Mouse (Mus musculus): ENCODE data around the gene Blm. TPM values are rescaled to one million over a fixed set of nuclear protein-coding genes. Genes with fewer than 3 reads are reported as not detected.

Gene Blm
- polyA plus RNA-seq, 1 experiment from 2014 or later: 6.8 TPM

- Histone ChIP-seq H3K4me1 (ENCODE audit: control insufficient read depth, insufficient read depth, low read length) (no peaks in the 10 kb centered on the region), H3K9me3 (replicated peaks; ENCODE audit: control insufficient read depth, low read length, poor library complexity, severe bottlenecking) (no peaks in the 10 kb centered on the region), H3K4me2 (ENCODE audit: low read length) (no peak overlapping the region), H3K4me3 (ENCODE audit: low read depth, low read length) (no peak overlapping the region), H3K27me3 (ENCODE audit: control insufficient read depth, insufficient read depth, low read depth, low read length) (no peaks in the 10 kb centered on the region), H3K27ac (ENCODE audit: low read length) (no peak overlapping the region), H3K9ac (ENCODE audit: low read depth, low read length) (no peak overlapping the region), H3K36me3 (ENCODE audit: control insufficient read depth, insufficient read depth, low read length) (no peaks in the 10 kb centered on the region)
- no peak for ATAC-seq
- WGBS: 81% methylated on average over 4 of the region's 4 CpGs
These were observed 84.6 kb downstream of the Blm start for GRCm38 (mm10) chr7:80450354-80450753.

DNA sequence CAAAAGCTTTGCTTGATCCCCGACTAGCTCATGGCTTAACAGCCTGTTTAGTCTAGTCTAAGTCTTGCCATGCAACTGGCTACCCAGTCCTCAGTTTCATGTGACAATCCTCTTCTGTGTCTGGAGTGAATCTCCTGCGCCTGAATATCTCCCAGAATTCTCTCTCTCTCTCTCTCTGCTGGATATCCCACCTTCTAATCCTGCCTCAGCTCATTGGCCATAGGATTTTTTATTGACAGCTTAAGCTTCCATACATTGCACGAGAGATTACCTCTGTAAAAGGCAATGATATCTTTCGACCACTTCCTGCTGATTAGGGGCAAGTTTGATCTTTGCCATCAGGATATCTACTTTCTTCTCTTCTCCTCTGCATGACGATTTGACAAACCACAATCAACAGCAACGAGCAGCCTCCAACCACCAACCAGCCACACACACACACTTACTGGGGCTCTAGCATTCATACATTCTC is 85.3 kb downstream of the Blm start:
- Histone ChIP-seq H3K4me2 (ENCODE audit: low read length) (no peak overlapping the region), H3K9ac (ENCODE audit: low read depth, low read length) (no peak overlapping the region), H3K27me3 (ENCODE audit: control insufficient read depth, insufficient read depth, low read depth, low read length) (no peaks in the 10 kb centered on the region), H3K27ac (ENCODE audit: low read length) (no peak overlapping the region), H3K4me3 (ENCODE audit: low read depth, low read length) (no peak overlapping the region), H3K4me1 (ENCODE audit: control insufficient read depth, insufficient read depth, low read length) (no peaks in the 10 kb centered on the region), H3K36me3 (ENCODE audit: control insufficient read depth, insufficient read depth, low read length) (no peaks in the 10 kb centered on the region), H3K9me3 (replicated peaks; ENCODE audit: control insufficient read depth, low read length, poor library complexity, severe bottlenecking) (no peaks in the 10 kb centered on the region)
- ATAC-seq: no peak
- 75% methylated on average over 6 of the region's 6 CpGs for WGBS

DNA sequence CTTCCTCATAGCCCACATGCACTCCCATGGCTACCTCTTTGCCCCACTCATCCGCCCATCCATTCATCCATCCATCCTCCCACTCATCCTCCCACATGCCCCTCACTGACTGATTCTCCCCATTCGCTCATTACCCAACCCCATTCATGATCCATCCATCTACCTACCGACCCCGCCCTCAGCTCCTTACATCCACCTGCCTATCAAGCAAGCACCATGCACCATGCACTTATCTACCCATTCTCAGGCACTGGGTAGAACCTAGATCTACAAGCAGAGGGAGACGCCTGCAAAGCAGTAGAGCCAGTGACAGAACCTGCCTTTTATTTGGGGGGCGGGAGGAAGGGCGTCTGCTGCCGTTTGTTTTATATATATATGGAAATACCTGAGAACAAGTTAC is 87.6 kb downstream of the Blm start:
- no peaks in the 10 kb centered on the region for H3K36me3 ChIP-seq (ENCODE audit: control insufficient read depth, insufficient read depth, low read length)
- no peak for ATAC-seq
- H3K4me3 ChIP-seq (ENCODE audit: low read depth, low read length): no peak overlapping the region
- H3K9ac ChIP-seq (ENCODE audit: low read depth, low read length): no peak overlapping the region
- no peak overlapping the region for H3K27ac ChIP-seq (ENCODE audit: low read length)
- no peak overlapping the region for H3K4me2 ChIP-seq (ENCODE audit: low read length)
- H3K9me3 ChIP-seq (replicated peaks; ENCODE audit: control insufficient read depth, low read length, poor library complexity, severe bottlenecking): no peaks in the 10 kb centered on the region
- WGBS: 96% methylated on average over 8 of the region's 8 CpGs
- H3K27me3 ChIP-seq (ENCODE audit: control insufficient read depth, insufficient read depth, low read depth, low read length): no peaks in the 10 kb centered on the region
- H3K4me1 ChIP-seq (ENCODE audit: control insufficient read depth, insufficient read depth, low read length): no peaks in the 10 kb centered on the region

- Histone ChIP-seq H3K4me2 (ENCODE audit: low read length) (no peak overlapping the region), H3K27me3 (ENCODE audit: control insufficient read depth, insufficient read depth, low read depth, low read length) (no peaks in the 10 kb centered on the region), H3K4me3 (ENCODE audit: low read depth, low read length) (no peak overlapping the region), H3K9me3 (replicated peaks; ENCODE audit: control insufficient read depth, low read length, poor library complexity, severe bottlenecking) (no peaks in the 10 kb centered on the region), H3K36me3 (ENCODE audit: control insufficient read depth, insufficient read depth, low read length) (no peaks in the 10 kb centered on the region), H3K27ac (ENCODE audit: low read length) (no peak overlapping the region), H3K9ac (ENCODE audit: low read depth, low read length) (no peak overlapping the region), H3K4me1 (ENCODE audit: control insufficient read depth, insufficient read depth, low read length) (no peaks in the 10 kb centered on the region)
- 84% methylated on average over 7 of the region's 7 CpGs for WGBS
- ATAC-seq: no peak
These were observed 88.6 kb downstream of the Blm start for GRCm38 (mm10) chr7:80446221-80446878.

DNA sequence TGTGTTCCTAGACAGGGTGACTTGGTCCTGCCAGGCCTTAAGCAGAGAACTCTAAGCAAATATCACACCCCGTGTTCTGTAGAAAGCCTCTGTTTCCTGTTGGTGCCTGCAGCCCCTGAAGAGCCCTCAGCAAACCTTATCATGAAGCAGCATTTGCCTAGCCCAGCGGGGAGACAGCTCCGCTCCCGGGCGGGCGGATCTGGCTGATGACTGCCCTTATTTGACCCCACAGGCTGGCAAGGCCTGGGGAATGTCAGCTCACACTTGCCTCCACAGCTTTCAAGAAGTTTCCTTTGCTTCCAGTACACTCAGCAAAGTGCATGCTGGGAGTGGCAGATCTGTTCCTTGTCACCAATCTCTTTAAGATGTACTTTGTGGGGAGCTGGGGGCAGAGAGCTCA is 89.4 kb downstream of the Blm start:
- Histone ChIP-seq H3K9me3 (replicated peaks; ENCODE audit: control insufficient read depth, low read length, poor library complexity, severe bottlenecking) (no peaks in the 10 kb centered on the region), H3K4me2 (ENCODE audit: low read length) (no peak overlapping the region), H3K9ac (ENCODE audit: low read depth, low read length) (no peak overlapping the region), H3K4me3 (ENCODE audit: low read depth, low read length) (no peak overlapping the region), H3K27ac (ENCODE audit: low read length) (no peak overlapping the region), H3K27me3 (ENCODE audit: control insufficient read depth, insufficient read depth, low read depth, low read length) (no peaks in the 10 kb centered on the region), H3K4me1 (ENCODE audit: control insufficient read depth, insufficient read depth, low read length) (no peaks in the 10 kb centered on the region), H3K36me3 (ENCODE audit: control insufficient read depth, insufficient read depth, low read length) (no peaks in the 10 kb centered on the region)
- no peak for ATAC-seq
- 62% methylated on average over 6 of the region's 6 CpGs for WGBS

GRCm38 (mm10) chr7:80444401-80445249 is 90.3 kb downstream of the Blm start:
- 72% methylated on average over 17 of the region's 17 CpGs for WGBS
- no peaks in the 10 kb centered on the region for H3K27me3 ChIP-seq (ENCODE audit: control insufficient read depth, insufficient read depth, low read depth, low read length)
- H3K36me3 ChIP-seq (ENCODE audit: control insufficient read depth, insufficient read depth, low read length): no peaks in the 10 kb centered on the region
- ATAC-seq: no peak
- no peak overlapping the region for H3K4me3 ChIP-seq (ENCODE audit: low read depth, low read length)
- H3K9me3 ChIP-seq (replicated peaks; ENCODE audit: control insufficient read depth, low read length, poor library complexity, severe bottlenecking): no peaks in the 10 kb centered on the region
- H3K9ac ChIP-seq (ENCODE audit: low read depth, low read length): no peak overlapping the region
- H3K4me2 ChIP-seq (ENCODE audit: low read length): no peak overlapping the region
- no peak overlapping the region for H3K27ac ChIP-seq (ENCODE audit: low read length)
- no peaks in the 10 kb centered on the region for H3K4me1 ChIP-seq (ENCODE audit: control insufficient read depth, insufficient read depth, low read length)

DNA sequence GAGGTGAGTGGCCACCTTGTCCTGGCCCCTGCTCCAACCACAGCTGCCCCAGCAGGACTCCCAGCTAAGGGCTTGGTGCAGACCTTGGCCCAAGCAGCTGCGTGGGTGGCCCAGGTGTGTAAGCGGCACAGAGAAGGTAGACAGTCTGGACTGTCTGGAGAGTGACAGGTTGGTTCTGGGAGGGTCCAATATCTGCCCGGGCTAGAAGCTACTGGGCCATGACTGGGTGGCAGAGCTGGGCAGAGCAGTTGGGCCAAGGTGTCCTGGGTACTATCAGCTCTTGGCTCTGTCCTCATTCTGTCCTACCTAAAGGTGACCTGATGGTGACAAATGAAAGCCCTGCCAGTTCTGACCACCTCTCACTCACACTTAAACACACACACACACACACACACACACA is 91.8 kb downstream of the Blm start:
- Histone ChIP-seq H3K27ac (ENCODE audit: low read length) (no peak overlapping the region), H3K36me3 (ENCODE audit: control insufficient read depth, insufficient read depth, low read length) (no peaks in the 10 kb centered on the region), H3K9me3 (replicated peaks; ENCODE audit: control insufficient read depth, low read length, poor library complexity, severe bottlenecking) (no peaks in the 10 kb centered on the region), H3K27me3 (ENCODE audit: control insufficient read depth, insufficient read depth, low read depth, low read length) (no peaks in the 10 kb centered on the region), H3K4me2 (ENCODE audit: low read length) (no peak overlapping the region), H3K4me1 (ENCODE audit: control insufficient read depth, insufficient read depth, low read length) (no peaks in the 10 kb centered on the region), H3K4me3 (ENCODE audit: low read depth, low read length) (no peak overlapping the region), H3K9ac (ENCODE audit: low read depth, low read length) (no peak overlapping the region)
- WGBS: 91% methylated on average over 3 of the region's 3 CpGs
- no peak for ATAC-seq

DNA sequence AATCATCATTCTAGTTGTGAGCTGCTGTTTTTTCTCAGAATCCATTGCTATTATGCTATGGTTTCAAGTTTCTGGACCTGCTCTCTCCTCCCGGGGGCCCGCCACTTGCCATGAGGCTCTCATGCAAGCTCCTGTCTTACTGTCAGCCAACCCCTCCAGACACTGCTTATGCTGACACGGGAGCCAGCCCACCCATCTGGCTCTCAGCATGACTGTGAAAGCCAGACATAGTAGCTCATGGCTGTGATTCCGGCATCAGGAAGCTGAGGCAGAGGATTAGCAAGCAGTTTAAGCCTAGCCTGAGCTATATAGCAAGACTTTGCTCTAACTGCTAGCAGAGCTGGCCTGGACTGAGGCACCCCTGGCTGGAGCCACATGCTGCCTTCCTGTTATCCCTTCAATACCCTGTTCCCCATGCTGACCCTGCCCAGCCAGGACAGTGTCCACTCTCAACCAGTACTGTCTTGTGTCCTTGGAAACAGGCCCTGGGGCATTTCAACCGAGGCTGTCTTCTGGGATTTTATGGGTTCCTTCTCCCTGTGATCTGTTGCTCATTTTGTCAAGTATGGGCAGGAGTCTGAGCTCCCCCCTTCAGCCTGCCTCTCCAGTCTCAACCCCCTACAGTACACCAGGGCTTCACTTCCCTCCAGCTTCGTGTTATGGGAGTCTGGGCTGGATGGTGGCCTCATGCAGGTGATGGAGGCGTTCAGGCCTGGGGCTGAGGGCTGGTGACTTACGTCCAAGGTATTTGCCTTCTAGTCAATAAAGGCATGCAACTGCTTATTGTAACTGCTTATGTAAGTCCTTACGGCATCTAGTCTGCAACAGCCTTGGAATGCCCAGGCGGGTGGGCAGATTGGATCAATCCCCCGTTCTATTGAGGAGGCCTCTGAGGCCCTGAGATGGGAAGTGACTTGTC is 92.7 kb downstream of the Blm start:
- Histone ChIP-seq H3K36me3 (ENCODE audit: control insufficient read depth, insufficient read depth, low read length) (no peaks in the 10 kb centered on the region), H3K9me3 (replicated peaks; ENCODE audit: control insufficient read depth, low read length, poor library complexity, severe bottlenecking) (no peaks in the 10 kb centered on the region), H3K27ac (ENCODE audit: low read length) (no peak overlapping the region), H3K4me3 (ENCODE audit: low read depth, low read length) (no peak overlapping the region), H3K4me2 (ENCODE audit: low read length) (no peak overlapping the region), H3K27me3 (ENCODE audit: control insufficient read depth, insufficient read depth, low read depth, low read length) (no peaks in the 10 kb centered on the region), H3K4me1 (ENCODE audit: control insufficient read depth, insufficient read depth, low read length) (no peaks in the 10 kb centered on the region), H3K9ac (ENCODE audit: low read depth, low read length) (no peak overlapping the region)
- 58% methylated on average over 11 of the region's 11 CpGs for WGBS
- ATAC-seq: no peak

All from midbrain, embryonic 16.5 days (tissue).